Mouse (Mus musculus): ENCODE data around the gene Fam167b.
"Not testable (repeated sequence)": the region's sequence is repeated elsewhere in the genome, so short reads cannot be mapped to it uniquely, and the experiment has no call there.

Gene Fam167b

GRCm38 (mm10) chr4:129557256-129557808 lies 21.0 kb downstream of the Fam167b start:
- no peak for DNase-seq

- peak; percentile 93 for DNase-seq
Measured at GRCm38 (mm10) chr4:129556532-129557223, 21.7 kb downstream of the Fam167b start.

GRCm38 (mm10) chr4:129555862-129556531 lies 22.4 kb downstream of the Fam167b start:
- no peak for DNase-seq

- peak; percentile 60 for DNase-seq
Measured at GRCm38 (mm10) chr4:129555421-129555861, 22.9 kb downstream of the Fam167b start.

- not testable (repeated sequence) for DNase-seq
Measured at GRCm38 (mm10) chr4:129554512-129554911, 23.8 kb downstream of the Fam167b start.

- DNase-seq, result no peak
Measured at GRCm38 (mm10) chr4:129550295-129550694, 28.1 kb downstream of the Fam167b start.

- DNase-seq, result peak; percentile 41
Measured at GRCm38 (mm10) chr4:129549306-129549705, 29.0 kb downstream of the Fam167b start.

GRCm38 (mm10) chr4:129547631-129548030 lies 30.7 kb downstream of the Fam167b start:
- not testable (repeated sequence) for DNase-seq

- no peak for DNase-seq
Measured at GRCm38 (mm10) chr4:129544106-129544505, 34.2 kb downstream of the Fam167b start.

GRCm38 (mm10) chr4:129542592-129543141 lies 35.7 kb downstream of the Fam167b start, which contains the start of gene Hdac1:
TSS of gene Hdac1 (minus strand) at chr4:129542713.
- peak; percentile 98 for DNase-seq

- DNase-seq, result peak; percentile 26
Measured at GRCm38 (mm10) chr4:129541868-129542591, 36.3 kb downstream of the Fam167b start.

GRCm38 (mm10) chr4:129540012-129540411 lies 38.3 kb downstream of the Fam167b start:
- DNase-seq, result peak; percentile 20

- DNase-seq, result not testable (repeated sequence)
Measured at GRCm38 (mm10) chr4:129528901-129529300, 49.4 kb downstream of the Fam167b start.
